12 mouse cellular contexts compared by ENCODE assay signal in genomic region chr13:56340513-56340912, GRCm38 (mm10). TPM values are rescaled to one million over a fixed set of nuclear protein-coding genes. Genes with fewer than 3 reads are reported as not detected.
DNase-seq lines count a peak whose midpoint lies in the region; ATAC-seq and TF ChIP-seq lines count a peak whose summit lies in the region.
"Had no signal": no experiment of that assay in that cellular context is flagged by ENCODE, and none has a peak within 500 bp of the region (broad histone marks: within the 10 kb centered on the region; RNA-seq: fewer than 3 reads in every experiment).

No protein-coding gene starts in this region.

- H3K36me3 ChIP-seq in heart, adult 2 months (ENCODE audit: control insufficient read depth, insufficient read depth, low read length), result no peaks in the 10 kb centered on the region
- H3K36me3 ChIP-seq in heart, embryonic 12.5 days, result no peaks in the 10 kb centered on the region
- H3K36me3 ChIP-seq in lung, embryonic 16.5 days (ENCODE audit: control insufficient read depth, insufficient read depth, low read length), result no peaks in the 10 kb centered on the region
- no peaks in the 10 kb centered on the region for H3K36me3 ChIP-seq in liver, embryonic 11.5 days (ENCODE audit: control insufficient read depth, insufficient read depth, low read length)
- H3K36me3 ChIP-seq in neural tube, embryonic 15.5 days, result no peaks in the 10 kb centered on the region
- H3K36me3 ChIP-seq: liver, embryonic 15.5 days had no signal

- no peaks in the 10 kb centered on the region for H3K4me1 ChIP-seq in heart, adult 2 months (ENCODE audit: control insufficient read depth, insufficient read depth, low read length)
- H3K4me1 ChIP-seq in heart, embryonic 12.5 days (replicated peaks), result peaks cover 27% of the 10 kb centered on the region
- H3K4me1 ChIP-seq in lung, embryonic 16.5 days (replicated peaks; ENCODE audit: control insufficient read depth, insufficient read depth, low read length), result peaks cover 5% of the 10 kb centered on the region
- no peaks in the 10 kb centered on the region for H3K4me1 ChIP-seq in liver, embryonic 11.5 days (replicated peaks; ENCODE audit: control insufficient read depth, insufficient read depth, low read length)
- 0 out of 2 replicates have a peak, but pooled peaks cover 4% of the 10 kb centered on the region for H3K4me1 ChIP-seq in neural tube, embryonic 15.5 days
- H3K4me1 ChIP-seq: liver, embryonic 15.5 days had no signal

- no peak for TF ChIP-seq CTCF in heart, adult 2 months (IDR thresholded peaks at IDR 0.05)
- no peak for TF ChIP-seq CTCF in brain, embryonic 14.5 days (IDR thresholded peaks at IDR 0.05; ENCODE audit: borderline replicate concordance, extremely low read depth, insufficient read depth, insufficient read length)

- intact Hi-C loops in heart, adult 2 months (cut with DNase I), result no loop called here

- no peak for ATAC-seq in heart, embryonic 12.5 days (ENCODE audit: insufficient number of reproducible peaks, low FRiP score)
- peak; percentile 93 for ATAC-seq in lung, embryonic 16.5 days (ENCODE audit: low read depth)
- ATAC-seq in liver, embryonic 11.5 days (replicated peaks; ENCODE audit: low FRiP score), result no peak
- ATAC-seq in neural tube, embryonic 15.5 days (ENCODE audit: low FRiP score), result no peak

- H3K4me2 ChIP-seq in heart, embryonic 12.5 days, result no peak overlapping the region
- no peak overlapping the region for H3K4me2 ChIP-seq in lung, embryonic 16.5 days (ENCODE audit: low read depth, low read length)
- H3K4me2 ChIP-seq in liver, embryonic 11.5 days, result no peak overlapping the region
- no peak overlapping the region for H3K4me2 ChIP-seq in neural tube, embryonic 15.5 days
- H3K4me2 ChIP-seq: liver, embryonic 15.5 days had no signal

- no peak overlapping the region for H3K9ac ChIP-seq in heart, adult 2 months (ENCODE audit: low read depth, low read length)
- no peak overlapping the region for H3K9ac ChIP-seq in heart, embryonic 12.5 days
- no peak overlapping the region for H3K9ac ChIP-seq in lung, embryonic 16.5 days (ENCODE audit: low read length)
- H3K9ac ChIP-seq in liver, embryonic 11.5 days (ENCODE audit: low read depth, low read length), result no peak overlapping the region
- no peak overlapping the region for H3K9ac ChIP-seq in neural tube, embryonic 15.5 days (replicated peaks)
- H3K9ac ChIP-seq: liver, embryonic 15.5 days had no signal

- H3K9me3 ChIP-seq in heart, embryonic 12.5 days (replicated peaks), result no peaks in the 10 kb centered on the region
- no peaks in the 10 kb centered on the region for H3K9me3 ChIP-seq in lung, embryonic 16.5 days (ENCODE audit: control insufficient read depth, low read length)
- H3K9me3 ChIP-seq in liver, embryonic 11.5 days (ENCODE audit: control insufficient read depth, low read length), result no peaks in the 10 kb centered on the region
- no peaks in the 10 kb centered on the region for H3K9me3 ChIP-seq in neural tube, embryonic 15.5 days (replicated peaks)
- H3K9me3 ChIP-seq: liver, embryonic 15.5 days had no signal

- H3K27ac ChIP-seq in heart, adult 2 months, result no peak overlapping the region
- no peak overlapping the region for H3K27ac ChIP-seq in heart, embryonic 12.5 days (ENCODE audit: poor library complexity, severe bottlenecking)
- no peak overlapping the region for H3K27ac ChIP-seq in lung, embryonic 16.5 days (ENCODE audit: low read length)
- H3K27ac ChIP-seq in liver, embryonic 11.5 days (ENCODE audit: low read depth, low read length), result no peak overlapping the region
- no peak overlapping the region for H3K27ac ChIP-seq in neural tube, embryonic 15.5 days (replicated peaks)
- H3K27ac ChIP-seq: liver, embryonic 15.5 days had no signal

- TF ChIP-seq EP300 in heart, adult 2 months (IDR thresholded peaks at IDR 0.05; ENCODE audit: insufficient read depth, low read depth, low read length), result no peak

- no peaks in the 10 kb centered on the region for H3K79me2 ChIP-seq in heart, adult 2 months (replicated peaks; ENCODE audit: control insufficient read depth, insufficient read depth, low read length)

- H3K4me3 ChIP-seq in heart, adult 2 months, result no peak overlapping the region
- no peak overlapping the region for H3K4me3 ChIP-seq in heart, embryonic 12.5 days
- H3K4me3 ChIP-seq in lung, embryonic 16.5 days (ENCODE audit: low read length), result no peak overlapping the region
- H3K4me3 ChIP-seq in liver, embryonic 11.5 days (ENCODE audit: low read depth, low read length), result no peak overlapping the region
- H3K4me3 ChIP-seq in neural tube, embryonic 15.5 days (replicated peaks), result no peak overlapping the region
- H3K4me3 ChIP-seq: liver, embryonic 15.5 days had no signal

- TF ChIP-seq POLR2A in heart, adult 2 months (IDR thresholded peaks at IDR 0.05; ENCODE audit: insufficient read depth, low read depth, low read length), result no peak
- no peak for TF ChIP-seq POLR2A in brain, embryonic 14.5 days (IDR thresholded peaks at IDR 0.05; ENCODE audit: borderline replicate concordance, extremely low read depth, insufficient read depth, insufficient read length, poor library complexity, severe bottlenecking)

- no peaks in the 10 kb centered on the region for H3K27me3 ChIP-seq in heart, adult 2 months (ENCODE audit: control insufficient read depth, insufficient read depth, low read length)
- H3K27me3 ChIP-seq in heart, embryonic 12.5 days (replicated peaks), result no peaks in the 10 kb centered on the region
- H3K27me3 ChIP-seq in lung, embryonic 16.5 days (ENCODE audit: control insufficient read depth, insufficient read depth, low read depth, low read length), result no peaks in the 10 kb centered on the region
- no peaks in the 10 kb centered on the region for H3K27me3 ChIP-seq in liver, embryonic 11.5 days (replicated peaks; ENCODE audit: control insufficient read depth, insufficient read depth, low read length)
- H3K27me3 ChIP-seq in neural tube, embryonic 15.5 days (replicated peaks), result no peaks in the 10 kb centered on the region
- H3K27me3 ChIP-seq: liver, embryonic 15.5 days had no signal

- peak; percentile 58 to 73 for DNase-seq in heart, adult 2 months
- peak; percentile 45 for DNase-seq in brain, embryonic 14.5 days (ENCODE audit: low read depth)
- DNase-seq in heart, adult 9 months (ENCODE audit: low spot score in 2 of 2), result peak; percentile 52 to 61
- no peak for DNase-seq in liver, embryonic 11.5 days (ENCODE audit: low spot score)
- no peak for DNase-seq in MN1 (ENCODE audit: low spot score)
- DNase-seq: layer of hippocampus, adult 9-11 months; right cerebral cortex, postnatal 25 days had no signal

- WGBS in heart, adult 2 months, result 53% methylated on average over 13 of the region's 13 CpGs
- WGBS in heart, embryonic 12.5 days, result 55% methylated on average over 13 of the region's 13 CpGs
- WGBS in lung, embryonic 16.5 days, result 53% methylated on average over 13 of the region's 13 CpGs
- WGBS in liver, embryonic 11.5 days, result 86% methylated on average over 13 of the region's 13 CpGs
- 90% methylated on average over 13 of the region's 13 CpGs for WGBS in neural tube, embryonic 15.5 days

RNA-seq across cellular contexts. Expression of gene Cxcl14, which starts 44.2 kb away (rescaled TPM):
- total RNA-seq in heart, adult 2 months (2021), result 1 to 10 TPM; 5.5 to 6.2 TPM
- 15.7 and 22.1 TPM in 2 replicates for polyA plus RNA-seq in heart, adult 2 months (2012; rRNA removed)
- polyA plus RNA-seq in heart, embryonic 12.5 days (2016; fragmentation: Nextera tagmentation; extraction: Ambion mirVana), result 1.4 and 1.6 TPM in 2 replicates
- polyA plus RNA-seq in brain, embryonic 14.5 days (2012; rRNA removed), result 30.1 and 35.9 TPM in 2 replicates
- 10.3 and 13.4 TPM in 2 replicates for polyA plus RNA-seq in lung, embryonic 16.5 days (2015; fragmentation: Nextera tagmentation; extraction: Ambion mirVana)
- 3.0 and 5.9 TPM in 2 replicates for polyA plus RNA-seq in liver, embryonic 11.5 days (2014; fragmentation: Nextera tagmentation; extraction: Ambion mirVana)
- 3.9 and 4.9 TPM in 2 replicates for polyA plus RNA-seq in neural tube, embryonic 15.5 days (2015; fragmentation: Nextera tagmentation; extraction: Ambion mirVana)
- total RNA-seq: CH12.LX had no signal

Comparison
In these comparisons a context has a peak if more than half of its experiments do, and no peak if none do; other contexts are left out.
1. DNase-seq: peak in heart, adult 2 months (2 of 2), brain, embryonic 14.5 days (single experiment) and heart, adult 9 months (2 of 2); none in liver, embryonic 11.5 days (single experiment) and MN1 (single experiment).